Mouse (Mus musculus): ENCODE results near the gene Prss36.

Gene Prss36

DNA sequence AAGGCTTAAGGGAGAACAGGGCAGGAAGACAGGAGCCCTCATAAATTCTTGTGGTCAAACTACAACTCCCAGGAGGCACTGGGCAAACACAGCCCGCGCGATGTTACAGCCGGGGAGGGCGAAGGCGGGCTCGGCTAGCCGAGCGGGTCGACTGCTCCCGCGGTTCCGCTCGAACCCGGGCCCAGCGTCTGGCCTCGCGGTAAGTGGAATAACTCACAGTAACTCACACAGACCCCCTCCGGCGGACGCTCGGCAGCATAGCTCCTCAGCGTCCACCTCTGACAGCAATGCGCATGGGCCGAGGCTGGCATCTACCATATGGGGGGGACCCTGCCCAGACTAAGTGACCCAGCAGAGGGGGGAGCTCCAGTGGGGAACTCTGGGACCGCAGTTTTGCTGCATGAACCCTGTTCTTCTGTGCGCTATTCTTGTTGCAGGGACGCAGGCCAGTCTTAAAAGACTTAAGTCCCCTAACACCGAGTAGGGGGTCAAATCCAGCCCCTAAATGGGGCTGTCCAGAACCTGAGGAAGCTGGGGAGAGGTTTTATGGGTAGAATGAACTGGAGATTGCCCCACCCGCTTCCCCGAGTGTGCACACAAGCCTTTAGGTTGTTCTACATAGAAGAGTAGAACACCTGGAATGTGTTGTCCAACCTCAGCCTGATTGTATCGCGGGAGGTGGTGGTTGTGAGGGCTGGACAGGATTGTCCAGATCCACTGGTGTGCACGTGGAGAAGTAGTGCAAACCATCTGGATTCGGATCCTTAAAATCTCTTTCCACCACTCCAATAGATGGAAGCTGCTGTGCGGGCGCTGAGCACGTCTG, 42.3 kb downstream of the Prss36 start, which contains the start of gene Bckdk:
Gene Bckdk, plus strand, starts transcription at position 112 of the 826 bp plus-strand sequence.
- 5% methylated on average over 38 of the region's 38 CpGs for WGBS

GRCm38 (mm10) chr7:127901772-127902171, 44.8 kb downstream of the Prss36 start:
- 88% methylated on average over 2 of the region's 2 CpGs for WGBS

GRCm38 (mm10) chr7:127899997-127900396, 46.5 kb downstream of the Prss36 start:
- WGBS = 43% methylated on average over 7 of the region's 7 CpGs

GRCm38 (mm10) chr7:127898179-127898956, 48.2 kb downstream of the Prss36 start:
- 39% methylated on average over 10 of the region's 10 CpGs for WGBS

DNA sequence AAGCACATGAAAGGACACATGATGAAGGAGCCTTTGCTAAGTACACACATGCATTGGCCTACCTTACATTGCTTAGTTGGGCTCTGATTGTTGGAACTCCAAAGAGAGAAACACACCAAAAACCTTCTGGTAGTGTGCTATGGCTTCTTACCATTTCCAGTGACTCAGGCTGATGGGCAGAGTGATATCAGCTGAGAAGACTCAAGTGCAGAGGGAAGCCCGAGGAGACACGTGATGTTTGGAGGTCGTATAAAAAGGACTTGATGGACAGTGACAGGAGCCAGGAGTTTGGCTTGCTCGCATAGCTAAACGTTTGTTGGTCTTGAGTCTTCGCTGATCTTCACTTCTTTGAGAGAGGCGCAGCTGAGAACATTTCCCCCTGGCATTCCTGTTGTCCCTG, 49.0 kb downstream of the Prss36 start:
- WGBS = 95% methylated on average over 7 of the region's 7 CpGs

DNA sequence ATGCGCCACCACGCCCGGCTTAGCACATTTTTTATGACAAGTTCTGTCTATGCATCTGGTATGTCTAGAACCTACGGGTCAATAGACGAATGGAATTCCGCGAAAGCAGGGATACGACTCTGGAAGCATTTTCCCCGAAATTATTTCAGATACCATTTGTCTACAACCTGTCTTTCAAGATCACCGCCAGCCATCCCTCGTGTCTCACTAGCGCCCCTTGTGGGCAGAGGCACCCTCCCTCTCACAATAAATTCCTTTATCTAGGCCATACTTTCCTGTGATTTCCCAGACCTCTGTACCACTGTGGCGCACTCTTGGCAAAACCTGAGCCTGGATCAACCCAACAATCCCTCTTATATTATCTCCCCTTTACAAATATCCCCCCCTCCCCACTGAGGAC, 50.1 kb downstream of the Prss36 start:
- 54% methylated on average over 13 of the region's 13 CpGs for WGBS

DNA sequence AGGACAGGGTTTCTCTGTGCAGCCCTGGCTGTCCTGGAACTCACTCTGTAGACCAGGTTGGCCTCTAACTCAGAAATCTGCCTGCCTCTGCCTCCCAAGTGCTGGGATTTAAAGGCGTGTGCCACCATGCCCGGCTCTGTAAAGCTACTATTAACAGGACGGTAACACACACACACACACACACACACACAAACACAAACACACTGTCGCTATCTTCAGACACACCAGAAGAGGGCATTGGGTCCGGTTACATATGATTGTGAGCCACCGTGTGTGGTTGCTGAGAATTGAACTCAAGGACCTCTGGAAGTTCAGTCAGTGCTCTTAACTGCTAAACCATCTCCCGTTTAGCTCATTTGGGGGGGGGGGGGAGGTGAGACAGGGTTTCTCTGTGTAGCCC, 50.6 kb downstream of the Prss36 start:
- WGBS = 66% methylated on average over 7 of the region's 7 CpGs

- whole genome bisulfite sequencing = under 1% methylated on average over 26 of the region's 26 CpGs
Observed at GRCm38 (mm10) chr7:127895442-127895841, 51.1 kb downstream of the Prss36 start, which contains the start of the genes Gm21974 and Vkorc1. TSS of gene Gm21974 (minus strand) at chr7:127895454. TSS of gene Vkorc1 (minus strand) at chr7:127895617.

DNA sequence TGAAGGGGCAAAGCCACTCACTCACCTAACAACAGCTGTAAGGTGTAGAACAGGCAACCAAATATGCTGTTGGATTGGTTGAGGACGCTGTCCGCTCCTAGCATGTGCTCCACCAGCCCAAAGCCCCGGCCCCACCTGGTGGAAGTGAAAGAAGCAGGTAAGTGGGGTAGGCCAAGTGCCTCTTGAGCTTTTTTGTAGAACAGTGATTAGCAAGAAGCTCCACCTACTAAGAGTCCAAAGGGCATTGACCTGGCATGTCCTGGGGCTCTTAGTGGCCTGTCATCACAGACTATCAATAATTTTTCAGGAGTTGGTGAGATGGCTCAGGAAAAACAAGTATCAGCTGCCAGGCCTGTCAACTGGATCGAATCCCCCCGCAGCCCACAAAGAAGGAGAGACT, 52.0 kb downstream of the Prss36 start:
- 84% methylated on average over 5 of the region's 5 CpGs for WGBS

DNA sequence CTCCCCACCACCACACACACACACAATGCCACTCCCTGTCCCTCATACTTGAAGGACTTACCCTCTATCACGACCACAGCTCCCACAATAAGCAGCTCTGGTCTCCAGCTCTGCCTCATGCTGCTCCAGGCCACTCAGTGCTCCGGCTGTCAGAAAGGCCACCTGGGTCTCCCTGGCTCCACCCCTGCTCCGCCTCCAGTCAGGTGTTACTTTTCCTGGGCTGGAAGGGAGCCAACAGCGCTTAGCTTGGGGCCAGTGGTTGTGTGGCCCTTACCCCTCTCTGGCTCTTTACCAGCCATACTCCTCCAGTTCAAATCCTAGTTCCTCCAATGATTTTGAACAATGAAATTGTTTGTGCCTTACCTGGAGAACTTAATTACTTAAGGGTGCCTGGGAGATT, 55.7 kb downstream of the Prss36 start, which contains the start of gene Prss53:
Gene Prss53, minus strand, starts transcription at position 173 of the 400 bp plus-strand sequence.
- WGBS = 46% methylated on average over 4 of the region's 4 CpGs

DNA sequence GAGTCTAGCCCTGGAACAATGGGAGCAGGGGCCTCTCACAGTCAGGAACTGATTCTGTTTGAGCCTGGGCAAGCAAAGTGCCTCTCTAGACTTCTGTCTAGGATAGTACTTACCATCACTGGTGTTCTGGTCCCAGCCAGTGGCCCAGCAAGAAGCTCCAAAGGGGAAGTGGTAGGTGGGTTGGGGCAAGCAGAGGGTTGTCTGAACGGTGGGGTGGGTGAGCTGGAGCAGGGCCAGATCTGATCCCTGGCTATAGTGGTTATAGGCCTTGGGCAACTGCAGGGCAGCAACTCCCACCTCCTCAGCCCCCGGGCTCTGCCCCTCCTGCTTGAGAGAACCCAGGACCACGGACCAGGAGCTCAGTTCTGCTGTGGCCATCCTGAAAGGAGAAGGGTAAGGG, 57.7 kb downstream of the Prss36 start:
- 64% methylated on average over 3 of the region's 3 CpGs for WGBS

- 69% methylated on average over 3 of the region's 3 CpGs for WGBS
Observed at GRCm38 (mm10) chr7:127887781-127888180, 58.7 kb downstream of the Prss36 start.

DNA sequence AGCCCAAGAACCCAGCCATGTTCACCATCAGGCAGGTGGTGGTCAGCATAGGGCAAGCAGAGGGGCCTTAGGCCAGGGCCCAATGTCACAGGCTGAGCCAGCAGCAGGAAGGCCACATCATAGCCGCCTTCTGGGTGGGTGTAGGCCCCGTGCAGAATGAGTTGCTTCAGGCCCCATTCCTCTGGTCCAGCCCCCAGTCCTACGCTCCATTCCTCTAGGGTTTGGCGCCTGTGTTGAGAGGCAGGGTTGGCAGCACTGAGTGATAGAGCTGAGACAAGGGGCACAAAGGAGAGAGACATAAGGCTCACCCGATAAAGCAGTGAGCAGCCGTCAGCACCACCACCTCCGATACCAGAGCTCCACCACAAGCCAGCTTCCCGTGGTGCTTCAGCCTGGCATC, 59.3 kb downstream of the Prss36 start:
- 70% methylated on average over 8 of the region's 8 CpGs for WGBS

DNA sequence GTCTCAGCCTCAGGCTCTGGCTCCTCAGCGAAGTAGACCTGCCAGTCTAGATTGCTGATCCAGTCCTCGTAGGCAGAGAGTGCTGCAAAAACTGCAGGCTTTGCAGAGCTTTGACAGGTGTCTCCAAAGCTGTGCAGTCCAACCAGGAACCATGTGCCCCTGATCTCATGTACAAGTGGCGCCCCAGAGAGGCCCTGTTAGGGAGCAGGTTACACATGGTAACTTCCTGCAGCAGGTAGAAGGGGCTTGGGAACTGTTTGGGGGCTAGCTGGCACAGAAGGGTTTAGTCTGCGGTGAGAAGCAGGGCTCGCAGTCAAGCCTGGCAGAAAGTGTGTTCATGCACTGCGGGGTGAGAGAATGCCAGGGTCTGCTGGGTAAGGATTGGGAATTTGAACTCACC, 60.0 kb downstream of the Prss36 start:
- WGBS = 77% methylated on average over 6 of the region's 6 CpGs

DNA sequence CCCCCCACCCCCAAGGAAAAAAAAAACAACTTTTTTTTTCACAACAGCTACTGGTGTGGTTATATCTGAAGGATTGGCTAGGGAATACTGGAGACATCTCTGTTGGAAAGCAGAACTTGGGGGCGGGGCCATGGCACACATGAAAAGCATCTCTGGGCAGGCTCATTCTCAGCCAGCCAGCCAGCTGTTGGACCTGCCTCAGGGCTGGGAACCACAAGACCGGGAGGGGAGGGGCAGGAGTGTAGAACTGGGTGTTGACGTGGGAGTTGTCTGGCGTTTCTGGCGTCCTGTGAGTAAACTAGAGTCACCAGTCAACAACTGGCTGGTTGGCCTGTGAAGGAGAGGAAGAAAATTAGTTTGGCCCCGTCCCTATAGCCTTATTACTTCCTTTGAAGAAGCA, 60.6 kb downstream of the Prss36 start:
- 48% methylated on average over 6 of the region's 6 CpGs for WGBS

Measured in cerebral cortex, adult 2 months (tissue).